Mouse (Mus musculus) neural tube, embryonic 10.5 days (tissue): ENCODE measurements at regions not wholly inside any gene's neighbourhood (a gene's known extent, or its start where the extent isn't known, plus 50 kb on each side); places are given as distances from the start of the nearest gene placed in this dataset.

Experiments
- DNase-seq: peaks from one replicate; pipeline ENCODE4 v3.0.0-alpha.2; 2017; ENCODE audit warnings: low spot score; ENCODE audit errors: extremely low spot score

DNA sequence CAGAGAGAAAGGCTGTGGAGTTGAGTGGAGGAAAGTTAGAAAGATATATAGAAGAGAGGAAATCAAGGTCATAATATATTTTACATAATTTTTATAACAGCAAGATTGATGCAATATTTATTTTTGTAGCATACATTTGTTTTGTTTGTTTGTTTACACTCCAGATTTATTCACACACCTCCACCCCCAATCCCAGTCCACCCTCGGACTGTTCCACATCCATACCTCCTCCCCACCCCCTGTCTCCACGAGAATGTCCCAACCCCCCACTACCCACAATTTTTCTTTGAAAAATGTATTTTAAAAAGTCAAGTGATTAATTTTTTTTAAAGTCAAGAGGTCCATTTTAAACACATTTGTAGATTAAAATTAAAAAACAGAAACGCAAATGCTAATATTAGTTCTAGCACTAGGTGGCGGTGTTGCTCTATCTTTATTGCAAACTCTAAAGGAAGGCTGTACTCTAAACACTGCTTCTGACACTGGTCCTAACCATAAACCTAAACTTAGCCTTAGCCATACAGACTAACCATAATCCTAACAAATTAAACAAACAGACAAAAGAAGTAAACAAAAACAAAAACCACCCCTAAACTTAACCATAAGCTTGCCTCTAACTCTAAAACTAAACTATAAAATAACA is 67.8 kb downstream of the Olfr1505 start:
- peak; percentile 11 for DNase-seq

DNA sequence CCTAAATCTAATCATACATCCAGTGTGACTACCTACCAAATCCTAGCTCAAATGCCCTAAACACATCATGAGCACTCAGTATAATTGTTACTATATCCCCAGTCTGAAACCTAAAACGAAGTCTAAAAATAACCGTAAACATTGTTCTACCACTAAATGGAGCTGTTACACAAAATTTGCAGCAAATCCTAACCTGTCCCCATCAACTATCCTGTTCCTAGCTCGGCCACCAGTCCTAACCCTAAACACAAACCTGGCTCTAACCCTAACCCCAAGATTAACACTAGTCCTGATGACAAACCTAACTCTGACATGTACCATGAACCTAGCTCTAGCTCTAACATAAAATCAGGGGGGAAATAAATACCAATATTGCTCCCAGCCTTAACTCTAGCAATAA is 69.5 kb downstream of the Olfr1505 start:
- no peak for DNase-seq
